Mouse (Mus musculus) cerebellum, adult 11-12 months (tissue): ENCODE data around the gene Cisd1.

ENCODE experiments used
- DNase-seq: peaks from one replicate; pipeline ENCODE4 v3.0.0; 2022

The Cisd1 gene

GRCm38 (mm10) chr10:71347964-71348636 is 3.3 kb upstream of the Cisd1 start:
- no peak for DNase-seq

- DNase-seq = peak; percentile 100
Observed at GRCm38 (mm10) chr10:71347509-71347949, 2.8 kb upstream of the Cisd1 start, which contains the start of gene Ipmk. Gene Ipmk (plus strand): TSS chr10:71347763.

GRCm38 (mm10) chr10:71346722-71347508 is 2.2 kb upstream of the Cisd1 start:
- DNase-seq = peak; percentile 51

GRCm38 (mm10) chr10:71346106-71346505 is 1.4 kb upstream of the Cisd1 start:
- no peak for DNase-seq

- peak; percentile 31 for DNase-seq
Observed at GRCm38 (mm10) chr10:71343567-71344265, 1.0 kb downstream of the Cisd1 start.

- no peak for DNase-seq
Observed at GRCm38 (mm10) chr10:71343130-71343529, 1.6 kb downstream of the Cisd1 start.

- no peak for DNase-seq
Observed at GRCm38 (mm10) chr10:71342030-71342805, 2.5 kb downstream of the Cisd1 start.

- DNase-seq = no peak
Observed at GRCm38 (mm10) chr10:71341290-71341689, 3.5 kb downstream of the Cisd1 start.

- no peak for DNase-seq
Observed at GRCm38 (mm10) chr10:71340195-71340594, 4.6 kb downstream of the Cisd1 start.

GRCm38 (mm10) chr10:71339463-71339862 is 5.3 kb downstream of the Cisd1 start:
- no peak for DNase-seq

- DNase-seq = no peak
Observed at GRCm38 (mm10) chr10:71338156-71338905, 6.4 kb downstream of the Cisd1 start.

GRCm38 (mm10) chr10:71337733-71338132 is 7.0 kb downstream of the Cisd1 start:
- DNase-seq = no peak

GRCm38 (mm10) chr10:71332859-71333258 is 11.9 kb downstream of the Cisd1 start:
- DNase-seq = no peak

- no peak for DNase-seq
Observed at GRCm38 (mm10) chr10:71332376-71332775, 12.4 kb downstream of the Cisd1 start.

- no peak for DNase-seq
Observed at GRCm38 (mm10) chr10:71331908-71332307, 12.8 kb downstream of the Cisd1 start.

- DNase-seq = no peak
Observed at GRCm38 (mm10) chr10:71330070-71330469, 14.7 kb downstream of the Cisd1 start.

- no peak for DNase-seq
Observed at GRCm38 (mm10) chr10:71329295-71329694, 15.5 kb downstream of the Cisd1 start.

GRCm38 (mm10) chr10:71328870-71329269 is 15.9 kb downstream of the Cisd1 start:
- no peak for DNase-seq

- DNase-seq = no peak
Observed at GRCm38 (mm10) chr10:71328382-71328781, 16.4 kb downstream of the Cisd1 start.

GRCm38 (mm10) chr10:71327386-71327785 is 17.4 kb downstream of the Cisd1 start:
- DNase-seq = no peak

- DNase-seq = peak; percentile 53
Observed at GRCm38 (mm10) chr10:71326789-71327188, 18.0 kb downstream of the Cisd1 start.

GRCm38 (mm10) chr10:71326123-71326522 is 18.6 kb downstream of the Cisd1 start:
- no peak for DNase-seq
